Mouse (Mus musculus) heart, adult 2 months (tissue): Measurements from ENCODE around the gene Mindy4. TPM values are rescaled to one million over a fixed set of nuclear protein-coding genes. Genes with fewer than 3 reads are reported as not detected.
A peak's percentile ranks its signal among the peaks of the same experiment; 100 is the strongest.

Source experiments
- DNase-seq, 2 experiments: peaks; one replicate each; pipeline ENCODE4 v3.0.0; 2021
- H3K27ac ChIP-seq: fragments of 200-600 bp; 2 replicates; pipeline ENCODE4 v1.8.1; 2022
- H3K27me3 ChIP-seq: fragments of 200-500 bp; 2 replicates; pipeline ENCODE4 v1.6.1; 2012; ENCODE audit warnings: mild to moderate bottlenecking, low read length, inconsistent platforms, mixed read lengths; ENCODE audit not compliant: control insufficient read depth, insufficient read depth
- H3K36me3 ChIP-seq: fragments of 200-500 bp; 2 replicates; pipeline ENCODE4 v1.6.1; 2012; ENCODE audit warnings: low read length, inconsistent platforms; ENCODE audit not compliant: control insufficient read depth, insufficient read depth
- H3K4me1 ChIP-seq: fragments of 200-500 bp; 2 replicates; pipeline ENCODE4 v1.6.1; 2011; ENCODE audit warnings: low read length; ENCODE audit not compliant: control insufficient read depth, insufficient read depth
- H3K4me3 ChIP-seq: fragments of 200-600 bp; 2 replicates; pipeline ENCODE4 v1.8.1; 2022
- H3K79me2 ChIP-seq: fragments of 200-500 bp; replicated peaks from 2 replicates; pipeline ENCODE4 v1.6.1; 2012; ENCODE audit warnings: mild to moderate bottlenecking, inconsistent platforms, low read length, moderate library complexity, mixed read lengths; ENCODE audit not compliant: control insufficient read depth, insufficient read depth
- H3K9ac ChIP-seq: fragments of 200-500 bp; 2 replicates; pipeline ENCODE4 v1.6.1; 2012; ENCODE audit warnings: low read depth, mild to moderate bottlenecking, control low read depth, inconsistent platforms, low read length, mixed read lengths
- CTCF ChIP-seq: fragments of 200-600 bp; IDR thresholded peaks from 2 replicates; pipeline ENCODE4 v1.8.1; 2022; ENCODE audit warnings: antibody characterized with exemption, mild to moderate bottlenecking, moderate library complexity
- EP300 ChIP-seq: fragments of 200-500 bp; IDR thresholded peaks from 2 replicates; pipeline ENCODE4 v1.6.1; 2011; ENCODE audit warnings: low read depth, low read length, control low read depth; ENCODE audit not compliant: insufficient read depth
- POLR2A ChIP-seq: fragments of 200-500 bp; IDR thresholded peaks from 2 replicates; pipeline ENCODE4 v1.6.1; 2011; ENCODE audit warnings: mild to moderate bottlenecking, low read depth, low read length, control low read depth; ENCODE audit not compliant: insufficient read depth
- WGBS: fragments of 180-500 bp; shearing (Covaris S2); methylation state at CpG from one replicate; pipeline ENCODE4 v1.1.7; 2018; 5-methylcytosine and 5-hydroxymethylcytosine counted together
- intact Hi-C: fragments of 180-260 bp; cut with DNase I; formaldehyde crosslinking; loops from one replicate; pipeline ENCODE4 v1.15.1; 2025
- polyA plus RNA-seq: library from polyadenylated mRNA; depleted of rRNA; stranded (reverse); fragments of >200 nt; gene quantifications from 2 replicates; pipeline ENCODE4 v1.2.3, GENCODE M21; 2012
- total RNA-seq, 2 experiments: library from RNA; stranded (reverse); gene quantifications; 2 replicates each; pipeline ENCODE4 v1.2.3; 2021

Gene Mindy4
- total and polyA plus RNA-seq, 3 experiments, result 4.3 to 5.2 (median 5.0) TPM

GRCm38 (mm10) chr6:55263490-55264046, 60.4 kb downstream of the Mindy4 start:
- no peak overlapping the region for H3K27ac ChIP-seq
- DNase-seq, result no peak
- no peaks in the 10 kb centered on the region for H3K27me3 ChIP-seq
- H3K79me2 ChIP-seq, result no peaks in the 10 kb centered on the region
- no peak overlapping the region for H3K9ac ChIP-seq
- no peaks in the 10 kb centered on the region; the same call in 1 of the 2 replicates for H3K4me1 ChIP-seq
- H3K36me3 ChIP-seq, result no peaks in the 10 kb centered on the region
- no peak overlapping the region for H3K4me3 ChIP-seq
- WGBS, result 74% methylated on average over 5 of the region's 5 CpGs
- intact Hi-C loops, result no loop called here
- TF ChIP-seq POLR2A (no peak), CTCF (no peak), EP300 (no peak)

DNA sequence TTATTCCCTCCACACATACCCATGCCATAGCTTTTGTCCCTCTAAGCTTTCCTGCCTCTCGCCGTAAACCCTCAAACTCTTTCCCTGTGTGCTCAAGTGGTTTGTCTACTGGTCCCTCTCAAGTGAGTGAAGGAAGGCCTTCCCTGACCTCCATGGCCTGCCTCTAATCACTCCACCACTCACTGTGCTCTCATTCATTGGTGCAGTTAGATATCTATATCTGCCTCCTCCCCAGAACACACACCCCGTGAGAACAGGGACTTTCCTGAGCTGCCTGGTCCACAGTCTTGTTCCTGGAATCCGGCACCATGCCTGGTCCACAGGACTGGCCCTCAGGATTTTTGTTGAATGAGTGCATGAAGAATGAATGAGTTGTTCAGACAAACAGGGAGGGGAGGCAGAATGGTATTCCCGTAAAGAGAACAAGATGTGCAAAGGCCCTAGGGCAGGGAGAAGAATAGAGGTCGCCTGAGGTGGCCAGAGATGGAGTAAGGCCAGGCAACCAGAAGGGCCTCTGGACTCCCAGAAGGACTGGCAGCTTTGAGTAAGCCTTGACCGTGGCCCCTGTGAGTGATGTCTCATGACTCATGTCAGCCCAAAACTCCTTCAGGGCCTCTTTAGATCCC, 61.7 kb downstream of the Mindy4 start:
- H3K4me1 ChIP-seq, result no peaks in the 10 kb centered on the region; the same call in 1 of the 2 replicates
- no peak overlapping the region for H3K27ac ChIP-seq
- intact Hi-C loops, result no loop called here
- H3K9ac ChIP-seq, result no peak overlapping the region
- no peaks in the 10 kb centered on the region for H3K27me3 ChIP-seq
- H3K79me2 ChIP-seq, result no peaks in the 10 kb centered on the region
- H3K36me3 ChIP-seq, result no peaks in the 10 kb centered on the region
- 90% methylated on average over 7 of the region's 7 CpGs for WGBS
- H3K4me3 ChIP-seq, result no peak overlapping the region
- TF ChIP-seq EP300 (no peak), CTCF (no peak), POLR2A (no peak)
- no peak for DNase-seq

- Histone ChIP-seq H3K4me1 (peaks cover 6% of the 10 kb centered on the region), H3K27me3 (no peaks in the 10 kb centered on the region), H3K79me2 (no peaks in the 10 kb centered on the region), H3K36me3 (no peaks in the 10 kb centered on the region), H3K9ac (no peak overlapping the region), H3K4me3 (no peak overlapping the region), H3K27ac (no peak overlapping the region)
- WGBS, result 84% methylated on average over 7 of the region's 7 CpGs
- intact Hi-C loops, result no loop called here
- no peak for DNase-seq
- TF ChIP-seq POLR2A (no peak), CTCF (no peak), EP300 (no peak)
These were observed 69.8 kb downstream of the Mindy4 start for GRCm38 (mm10) chr6:55272952-55273351.

GRCm38 (mm10) chr6:55273463-55273862, 70.3 kb downstream of the Mindy4 start:
- TF ChIP-seq CTCF, result no peak
- no peak for TF ChIP-seq POLR2A
- no peak for TF ChIP-seq EP300
- peaks cover 6% of the 10 kb centered on the region for H3K4me1 ChIP-seq
- H3K4me3 ChIP-seq, result no peak overlapping the region
- no peak overlapping the region for H3K9ac ChIP-seq
- no peaks in the 10 kb centered on the region for H3K36me3 ChIP-seq
- no peaks in the 10 kb centered on the region for H3K79me2 ChIP-seq
- WGBS, result 88% methylated on average over 5 of the region's 5 CpGs
- intact Hi-C loops, result no loop called here
- DNase-seq, result no peak
- no peak overlapping the region for H3K27ac ChIP-seq
- H3K27me3 ChIP-seq, result no peaks in the 10 kb centered on the region

DNA sequence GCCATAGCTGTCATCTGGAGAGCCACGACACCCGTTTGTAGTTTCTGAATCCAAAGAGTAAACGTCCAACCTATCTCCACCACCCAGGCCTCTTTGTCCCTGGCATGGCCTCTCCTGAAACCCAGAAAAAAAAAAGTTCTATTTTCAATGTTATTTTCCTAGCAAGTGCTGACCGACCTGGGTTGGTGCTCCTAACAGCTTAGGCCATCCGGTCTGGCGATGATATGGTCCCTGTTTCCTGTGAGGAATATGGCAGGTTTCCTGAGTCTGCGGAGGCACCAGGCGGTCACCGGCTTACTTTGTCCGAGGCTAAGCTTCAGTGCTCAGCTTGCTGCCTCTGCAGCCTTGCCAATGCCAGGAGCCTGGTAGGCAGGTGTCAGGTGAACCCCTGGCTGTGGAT, 71.8 kb downstream of the Mindy4 start:
- Histone ChIP-seq H3K9ac (no peak overlapping the region), H3K4me1 (peaks cover 6% of the 10 kb centered on the region), H3K36me3 (no peaks in the 10 kb centered on the region), H3K79me2 (no peaks in the 10 kb centered on the region), H3K4me3 (no peak overlapping the region), H3K27me3 (no peaks in the 10 kb centered on the region), H3K27ac (no peak overlapping the region)
- intact Hi-C loops, result no loop called here
- peak in 1 of 2 experiments; percentile 28 for DNase-seq
- 54% methylated on average over 10 of the region's 10 CpGs for WGBS
- TF ChIP-seq CTCF, result no peak
- 0 out of 2 replicates have a peak, but pooled peaks have one; percentile 25 for TF ChIP-seq EP300

GRCm38 (mm10) chr6:55275786-55276185, 72.6 kb downstream of the Mindy4 start:
- no peak overlapping the region for H3K9ac ChIP-seq
- no peak for DNase-seq
- intact Hi-C loops, result no loop called here
- TF ChIP-seq POLR2A, result no peak
- no peak for TF ChIP-seq CTCF
- TF ChIP-seq EP300, result no peak
- peaks cover 6% of the 10 kb centered on the region for H3K4me1 ChIP-seq
- H3K4me3 ChIP-seq, result no peak overlapping the region
- WGBS, result 52% methylated on average over 8 of the region's 8 CpGs
- H3K36me3 ChIP-seq, result no peaks in the 10 kb centered on the region
- no peak overlapping the region for H3K27ac ChIP-seq
- H3K27me3 ChIP-seq, result no peaks in the 10 kb centered on the region
- no peaks in the 10 kb centered on the region for H3K79me2 ChIP-seq
